Mouse (Mus musculus): Measurements from ENCODE around the gene Hist1h4b. TPM values are rescaled to one million over a fixed set of nuclear protein-coding genes. Genes with fewer than 3 reads are reported as not detected.
A peak's percentile ranks its signal among the peaks of the same experiment; 100 is the strongest.
"Not testable (repeated sequence)": the region's sequence is repeated elsewhere in the genome, so short reads cannot be mapped to it uniquely, and the experiment has no call there.

Gene Hist1h4b
- polyA plus RNA-seq (2014; fragmentation: Nextera tagmentation; extraction: Ambion mirVana): 3.9 and 6.4 TPM in 2 replicates

- peak; percentile 98 for DNase-seq (ENCODE audit: low spot score)
Measured at GRCm38 (mm10) chr13:23756790-23757189, at the start of gene Hist1h4b. TSS of gene Hist1h4b (plus strand) at chr13:23757013.

GRCm38 (mm10) chr13:23708041-23708440, 48.8 kb upstream of the Hist1h4b start:
- ATAC-seq (replicated peaks; ENCODE audit: low FRiP score, low TSS enrichment, low read depth) (no peak), DNase-seq (ENCODE audit: low spot score) (no peak)
- 87% methylated on average over 4 of the region's 4 CpGs for WGBS
- Histone ChIP-seq H3K36me3 (ENCODE audit: control insufficient read depth, insufficient read depth, low read length) (no peaks in the 10 kb centered on the region), H3K4me1 (replicated peaks; ENCODE audit: control insufficient read depth, insufficient read depth, low read length) (0 out of 2 replicates have a peak, but pooled peaks cover 4% of the 10 kb centered on the region), H3K27me3 (replicated peaks; ENCODE audit: control insufficient read depth, insufficient read depth, low read length) (no peaks in the 10 kb centered on the region), H3K4me2 (ENCODE audit: low read length) (no peak overlapping the region), H3K4me3 (ENCODE audit: low read depth, low read length) (no peak overlapping the region), H3K27ac (ENCODE audit: low read depth) (no peak overlapping the region), H3K9me3 (ENCODE audit: control insufficient read depth, low read length) (no peaks in the 10 kb centered on the region), H3K9ac (ENCODE audit: low read length) (no peak overlapping the region)

More at GRCm38 (mm10) chr13:23756790-23757189, at the start of gene Hist1h4b:
- ATAC-seq (replicated peaks; ENCODE audit: low FRiP score, low TSS enrichment, low read depth): peak; percentile 70
- no peaks in the 10 kb centered on the region for H3K9me3 ChIP-seq (ENCODE audit: control insufficient read depth, low read length)
- H3K36me3 ChIP-seq (ENCODE audit: control insufficient read depth, insufficient read depth, low read length): no peaks in the 10 kb centered on the region
- peak within 1 kb of the TSS; percentile 85 for H3K27ac ChIP-seq (ENCODE audit: low read depth)
- H3K4me2 ChIP-seq (ENCODE audit: low read length): peak within 1 kb of the TSS; percentile 63
- H3K27me3 ChIP-seq (replicated peaks; ENCODE audit: control insufficient read depth, insufficient read depth, low read length): no peaks in the 10 kb centered on the region
- WGBS: 0% methylated on average over 14 of the region's 22 CpGs
- H3K4me1 ChIP-seq (replicated peaks; ENCODE audit: control insufficient read depth, insufficient read depth, low read length): peaks cover 9% of the 10 kb centered on the region
- peak within 1 kb of the TSS; percentile 39 for H3K4me3 ChIP-seq (ENCODE audit: low read depth, low read length)
- H3K9ac ChIP-seq (ENCODE audit: low read length): peak within 1 kb of the TSS; percentile 49

- 80% methylated on average over 4 of the region's 4 CpGs for WGBS
- Histone ChIP-seq H3K4me2 (ENCODE audit: low read length) (no peak overlapping the region), H3K4me1 (replicated peaks; ENCODE audit: control insufficient read depth, insufficient read depth, low read length) (0 out of 2 replicates have a peak, but pooled peaks cover 4% of the 10 kb centered on the region), H3K9me3 (ENCODE audit: control insufficient read depth, low read length) (no peaks in the 10 kb centered on the region), H3K4me3 (ENCODE audit: low read depth, low read length) (no peak overlapping the region), H3K9ac (ENCODE audit: low read length) (no peak overlapping the region), H3K36me3 (ENCODE audit: control insufficient read depth, insufficient read depth, low read length) (no peaks in the 10 kb centered on the region), H3K27me3 (replicated peaks; ENCODE audit: control insufficient read depth, insufficient read depth, low read length) (no peaks in the 10 kb centered on the region), H3K27ac (ENCODE audit: low read depth) (no peak overlapping the region)
- DNase-seq (ENCODE audit: low spot score) (no peak), ATAC-seq (replicated peaks; ENCODE audit: low FRiP score, low TSS enrichment, low read depth) (no peak)
Measured at GRCm38 (mm10) chr13:23708654-23709053, 48.2 kb upstream of the Hist1h4b start.

DNA sequence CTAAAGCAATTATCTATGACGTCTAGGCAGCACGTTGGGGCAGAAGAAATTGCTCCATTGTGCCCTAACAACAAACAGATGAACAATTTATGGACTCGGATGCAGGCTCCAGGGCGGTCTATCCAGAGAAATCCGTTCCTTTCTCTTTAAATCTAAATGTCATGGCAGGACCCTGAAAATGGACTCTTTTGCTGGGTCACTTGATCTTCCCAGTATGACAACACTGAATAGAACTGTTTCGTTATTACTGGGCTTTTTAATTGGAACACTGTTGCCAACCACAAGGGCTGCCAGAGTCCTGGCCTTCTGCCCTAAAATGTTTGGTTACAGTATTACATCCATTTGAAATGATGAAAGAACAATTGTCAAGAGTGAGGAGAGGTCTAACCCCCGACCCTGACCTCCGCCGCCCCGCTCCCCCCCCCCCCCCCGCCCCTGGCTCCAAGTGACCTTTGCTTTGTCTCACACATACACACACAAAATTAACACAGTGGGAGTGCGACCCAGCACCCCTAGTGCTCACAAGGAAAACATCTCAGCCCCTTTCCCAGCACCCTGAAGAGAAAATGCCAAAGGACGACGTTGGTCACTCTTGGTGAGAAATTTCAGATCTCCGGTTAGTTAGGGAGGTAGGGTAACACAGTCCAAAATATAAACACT, 47.0 kb upstream of the Hist1h4b start:
- H3K4me2 ChIP-seq (ENCODE audit: low read length): peak overlapping the region; percentile 80
- DNase-seq (ENCODE audit: low spot score) (no peak), ATAC-seq (replicated peaks; ENCODE audit: low FRiP score, low TSS enrichment, low read depth) (no peak)
- H3K9ac ChIP-seq (ENCODE audit: low read length): peak overlapping the region; percentile 38
- H3K4me3 ChIP-seq (ENCODE audit: low read depth, low read length): peak overlapping the region; percentile 40
- 27% methylated on average over 15 of the region's 15 CpGs for WGBS
- H3K27ac ChIP-seq (ENCODE audit: low read depth): no peak overlapping the region
- 0 out of 2 replicates have a peak, but pooled peaks cover 4% of the 10 kb centered on the region for H3K4me1 ChIP-seq (replicated peaks; ENCODE audit: control insufficient read depth, insufficient read depth, low read length)
- H3K9me3 ChIP-seq (ENCODE audit: control insufficient read depth, low read length): no peaks in the 10 kb centered on the region
- no peaks in the 10 kb centered on the region for H3K36me3 ChIP-seq (ENCODE audit: control insufficient read depth, insufficient read depth, low read length)
- no peaks in the 10 kb centered on the region for H3K27me3 ChIP-seq (replicated peaks; ENCODE audit: control insufficient read depth, insufficient read depth, low read length)

- Histone ChIP-seq H3K27ac (ENCODE audit: low read depth) (no peak within 1 kb of the TSS), H3K36me3 (ENCODE audit: control insufficient read depth, insufficient read depth, low read length) (no peaks in the 10 kb centered on the region), H3K27me3 (replicated peaks; ENCODE audit: control insufficient read depth, insufficient read depth, low read length) (no peaks in the 10 kb centered on the region), H3K4me3 (ENCODE audit: low read depth, low read length) (peak within 1 kb of the TSS; percentile 40), H3K4me1 (replicated peaks; ENCODE audit: control insufficient read depth, insufficient read depth, low read length) (0 out of 2 replicates have a peak, but pooled peaks cover 4% of the 10 kb centered on the region), H3K9ac (ENCODE audit: low read length) (peak within 1 kb of the TSS; percentile 38), H3K4me2 (ENCODE audit: low read length) (peak within 1 kb of the TSS; percentile 80), H3K9me3 (ENCODE audit: control insufficient read depth, low read length) (no peaks in the 10 kb centered on the region)
- DNase-seq (ENCODE audit: low spot score): peak; percentile 79
- 4% methylated on average over 17 of the region's 17 CpGs for WGBS
- ATAC-seq (replicated peaks; ENCODE audit: low FRiP score, low TSS enrichment, low read depth): peak; percentile 60; the same call in 1 of the 2 replicates
Measured at GRCm38 (mm10) chr13:23710374-23711089, 46.3 kb upstream of the Hist1h4b start, which contains the start of gene Hfe. TSS of gene Hfe (minus strand) at chr13:23710854.

DNA sequence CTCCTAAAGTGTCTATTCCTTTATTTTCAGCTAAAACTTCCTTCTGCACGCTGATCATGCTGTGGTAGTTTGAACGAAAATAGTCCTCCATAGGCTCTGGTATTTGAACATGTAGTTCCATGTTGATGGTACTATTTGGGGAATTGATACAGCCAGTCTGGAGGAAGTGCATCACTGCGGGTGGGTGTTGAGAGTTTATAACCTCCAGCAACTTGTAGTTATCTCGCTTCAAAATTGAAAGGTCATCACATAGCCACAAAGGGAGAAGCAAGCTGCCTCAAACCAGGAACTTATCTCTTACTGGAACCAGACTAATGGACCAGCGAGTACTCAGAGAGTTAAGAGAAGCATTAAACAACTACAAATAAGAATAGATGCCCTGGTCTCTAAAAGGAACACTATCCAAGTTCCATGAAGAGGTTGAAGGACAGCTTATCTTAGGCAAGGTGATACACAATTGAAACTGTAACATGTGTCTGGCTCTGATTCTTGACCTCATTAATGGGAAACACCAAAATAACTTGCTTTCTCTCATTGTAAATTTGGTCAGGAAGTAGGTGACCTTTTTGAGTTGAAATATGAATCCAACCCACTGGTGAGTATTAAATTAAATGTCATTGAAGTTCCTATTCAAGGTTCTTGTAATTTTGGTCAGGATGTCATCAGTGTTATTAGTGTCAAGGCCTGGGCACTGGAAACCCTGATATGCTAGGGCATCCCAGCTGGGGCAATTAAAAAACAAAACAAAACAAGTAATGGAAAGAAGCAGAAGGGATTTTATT, 40.4 kb upstream of the Hist1h4b start:
- Histone ChIP-seq H3K4me1 (replicated peaks; ENCODE audit: control insufficient read depth, insufficient read depth, low read length) (no peaks in the 10 kb centered on the region), H3K27me3 (replicated peaks; ENCODE audit: control insufficient read depth, insufficient read depth, low read length) (no peaks in the 10 kb centered on the region), H3K9ac (ENCODE audit: low read length) (no peak overlapping the region), H3K4me3 (ENCODE audit: low read depth, low read length) (no peak overlapping the region), H3K9me3 (ENCODE audit: control insufficient read depth, low read length) (no peaks in the 10 kb centered on the region), H3K4me2 (ENCODE audit: low read length) (no peak overlapping the region), H3K36me3 (ENCODE audit: control insufficient read depth, insufficient read depth, low read length) (no peaks in the 10 kb centered on the region), H3K27ac (ENCODE audit: low read depth) (no peak overlapping the region)
- DNase-seq (ENCODE audit: low spot score) (no peak), ATAC-seq (replicated peaks; ENCODE audit: low FRiP score, low TSS enrichment, low read depth) (no peak)
- WGBS: 86% methylated on average over 5 of the region's 5 CpGs

DNA sequence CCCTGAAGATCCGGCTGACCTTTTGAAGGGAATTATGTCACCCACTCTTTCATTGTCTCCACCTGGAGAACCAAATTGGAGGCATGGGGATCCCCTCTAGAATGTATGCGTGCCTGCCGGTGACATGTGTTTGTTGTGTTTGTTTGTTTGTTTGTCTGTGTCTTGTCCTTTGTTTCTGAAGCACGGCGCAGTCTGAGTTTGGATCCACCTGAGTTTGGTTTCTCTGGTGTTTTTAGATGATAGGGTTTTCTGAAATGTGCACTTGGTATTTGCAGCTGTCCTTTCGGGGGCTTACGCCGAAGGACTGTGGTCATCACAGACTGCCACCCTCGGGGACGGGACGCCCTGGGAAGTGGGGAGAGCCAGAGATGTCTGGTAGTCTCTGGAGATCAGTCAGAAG, 39.6 kb upstream of the Hist1h4b start:
- WGBS: 49% methylated on average over 11 of the region's 11 CpGs
- DNase-seq (ENCODE audit: low spot score) (no peak), ATAC-seq (replicated peaks; ENCODE audit: low FRiP score, low TSS enrichment, low read depth) (no peak)
- Histone ChIP-seq H3K4me3 (ENCODE audit: low read depth, low read length) (no peak overlapping the region), H3K9ac (ENCODE audit: low read length) (no peak overlapping the region), H3K9me3 (ENCODE audit: control insufficient read depth, low read length) (no peaks in the 10 kb centered on the region), H3K27me3 (replicated peaks; ENCODE audit: control insufficient read depth, insufficient read depth, low read length) (no peaks in the 10 kb centered on the region), H3K36me3 (ENCODE audit: control insufficient read depth, insufficient read depth, low read length) (no peaks in the 10 kb centered on the region), H3K4me2 (ENCODE audit: low read length) (no peak overlapping the region), H3K4me1 (replicated peaks; ENCODE audit: control insufficient read depth, insufficient read depth, low read length) (no peaks in the 10 kb centered on the region), H3K27ac (ENCODE audit: low read depth) (no peak overlapping the region)

GRCm38 (mm10) chr13:23717593-23718245, 39.1 kb upstream of the Hist1h4b start:
- DNase-seq (ENCODE audit: low spot score); H3K36me3 ChIP-seq (ENCODE audit: control insufficient read depth, insufficient read depth, low read length); ATAC-seq (replicated peaks; ENCODE audit: low FRiP score, low TSS enrichment, low read depth); H3K4me2 ChIP-seq (ENCODE audit: low read length); H3K9ac ChIP-seq (ENCODE audit: low read length); H3K27me3 ChIP-seq (replicated peaks; ENCODE audit: control insufficient read depth, insufficient read depth, low read length); H3K27ac ChIP-seq (ENCODE audit: low read depth); H3K4me3 ChIP-seq (ENCODE audit: low read depth, low read length); H3K4me1 ChIP-seq (replicated peaks; ENCODE audit: control insufficient read depth, insufficient read depth, low read length); H3K9me3 ChIP-seq (ENCODE audit: control insufficient read depth, low read length): not testable (repeated sequence)
- 12% methylated on average over 2 of the region's 2 CpGs for WGBS

Data from intestine, embryonic 14.5 days (tissue).